Comparison of ENCODE assay signal across 27 mouse cellular contexts in the genomic region with DNA sequence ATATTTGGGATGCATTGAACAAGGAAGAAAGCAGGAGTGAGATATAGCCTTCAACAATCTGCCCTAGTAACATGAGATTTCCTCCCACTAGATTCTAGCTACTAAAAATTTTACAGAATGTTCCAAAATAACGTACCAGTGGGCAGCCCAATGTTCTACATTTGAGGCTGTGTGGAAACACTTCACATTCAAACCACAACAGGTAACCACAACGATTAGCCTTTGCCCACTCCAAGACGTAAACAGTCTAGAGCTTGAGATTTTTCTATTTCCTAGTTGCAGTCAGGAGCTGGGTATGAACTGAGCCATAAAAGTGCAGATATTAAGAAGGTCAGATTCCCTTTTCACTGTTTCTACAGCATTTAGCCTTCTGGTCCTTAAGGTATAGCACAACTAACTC. TPM values are rescaled to one million over a fixed set of nuclear protein-coding genes. Genes with fewer than 3 reads are reported as not detected.
DNase-seq lines count a peak whose midpoint lies in the region; ATAC-seq lines count a peak whose summit lies in the region.
"Had no signal": no experiment of that assay in that cellular context is flagged by ENCODE, and none has a peak within 500 bp of the region (broad histone marks: within the 10 kb centered on the region; RNA-seq: fewer than 3 reads in every experiment).

No protein-coding gene starts in this region.

- intact Hi-C loops in heart, postnatal 14 days (cut with DNase I) = no loop called here

- peaks cover 23% of the 10 kb centered on the region for H3K4me1 ChIP-seq in heart, embryonic 13.5 days
- peaks cover 9% of the 10 kb centered on the region; the same call in 1 of the 2 replicates for H3K4me1 ChIP-seq in intestine, embryonic 15.5 days (replicated peaks)
- H3K4me1 ChIP-seq: forebrain, embryonic 15.5 days; midbrain, embryonic 10.5 days had no signal

- no peaks in the 10 kb centered on the region for H3K27me3 ChIP-seq in heart, embryonic 13.5 days (replicated peaks)
- no peaks in the 10 kb centered on the region for H3K27me3 ChIP-seq in intestine, embryonic 15.5 days (replicated peaks)
- H3K27me3 ChIP-seq: embryonic facial prominence, embryonic 15.5 days; forebrain, embryonic 15.5 days; liver, embryonic 15.5 days; lung, embryonic 15.5 days; stomach, embryonic 15.5 days had no signal

- no peak overlapping the region for H3K9ac ChIP-seq in heart, embryonic 13.5 days
- H3K9ac ChIP-seq in intestine, embryonic 15.5 days = no peak overlapping the region
- H3K9ac ChIP-seq: embryonic facial prominence, embryonic 15.5 days; forebrain, embryonic 15.5 days; liver, embryonic 15.5 days; lung, embryonic 15.5 days; stomach, embryonic 15.5 days had no signal

- no peak for DNase-seq in heart, postnatal 14 days
- peak; percentile 42 for DNase-seq in CD4-positive helper T cell, adult 2 months (ENCODE audit: low read depth, low spot score)
- peak; percentile 61 for DNase-seq in induced T-regulatory cell, adult 2 months (ENCODE audit: low read depth)
- no peak for DNase-seq in adrenal gland, adult 2 months
- no peak for DNase-seq in cerebellum, adult 8-10 months
- DNase-seq: adrenal gland, postnatal 36 days; cerebellum, adult 11-12 months; cerebellum, postnatal 25 days; embryo, embryonic 11 days; gastrocnemius, postnatal 14 days; kidney, adult 18-20 months; kidney, postnatal 10 days; liver; lung, postnatal 4 days; right cerebral cortex, postnatal 4 days; thymus, adult 2 months had no signal

- no peak overlapping the region for H3K4me2 ChIP-seq in heart, embryonic 13.5 days
- no peak overlapping the region for H3K4me2 ChIP-seq in intestine, embryonic 15.5 days (replicated peaks)
- H3K4me2 ChIP-seq: embryonic facial prominence, embryonic 15.5 days; forebrain, embryonic 15.5 days; liver, embryonic 15.5 days; lung, embryonic 15.5 days; stomach, embryonic 15.5 days had no signal

- no peak overlapping the region for H3K4me3 ChIP-seq in heart, embryonic 13.5 days
- H3K4me3 ChIP-seq in intestine, embryonic 15.5 days (replicated peaks) = no peak overlapping the region
- H3K4me3 ChIP-seq: embryonic facial prominence, embryonic 15.5 days; forebrain, embryonic 15.5 days; limb, embryonic 10.5 days; liver, embryonic 15.5 days; lung, embryonic 15.5 days; midbrain, embryonic 10.5 days; stomach, embryonic 15.5 days had no signal

- peaks cover 39% of the 10 kb centered on the region for H3K36me3 ChIP-seq in heart, embryonic 13.5 days
- 0 out of 2 replicates have a peak, but pooled peaks cover 5% of the 10 kb centered on the region for H3K36me3 ChIP-seq in intestine, embryonic 15.5 days

- no peak for ATAC-seq in heart, embryonic 13.5 days (ENCODE audit: extremely low read depth, insufficient number of reproducible peaks, low FRiP score, low TSS enrichment)
- peak; percentile 58 for ATAC-seq in activated CD4-positive, CD25-positive, alpha-beta regulatory T cell, adult 4 months
- ATAC-seq in intestine, embryonic 15.5 days = no peak
- ATAC-seq: forebrain, embryonic 15.5 days; hindbrain, postnatal 0 days had no signal

- H3K27ac ChIP-seq in heart, embryonic 13.5 days (replicated peaks) = peak overlapping the region; percentile 46
- no peak overlapping the region for H3K27ac ChIP-seq in intestine, embryonic 15.5 days
- H3K27ac ChIP-seq: embryonic facial prominence, embryonic 15.5 days; forebrain, embryonic 15.5 days; hindbrain, postnatal 0 days; limb, embryonic 10.5 days; liver, embryonic 15.5 days; lung, embryonic 15.5 days; midbrain, embryonic 10.5 days; stomach, embryonic 15.5 days had no signal

- peaks cover 7% of the 10 kb centered on the region for H3K9me3 ChIP-seq in heart, embryonic 13.5 days
- H3K9me3 ChIP-seq in intestine, embryonic 15.5 days = no peaks in the 10 kb centered on the region
- H3K9me3 ChIP-seq: limb, embryonic 10.5 days; liver, embryonic 15.5 days had no signal

- 86% methylated on average over 3 of the region's 3 CpGs for WGBS in heart, embryonic 13.5 days
- 86% methylated on average over 3 of the region's 3 CpGs for WGBS in intestine, embryonic 15.5 days

RNA-seq across cellular contexts. Expression of a gene that starts 56.5 kb away (rescaled TPM):
- 17.9 and 19.6 TPM in 2 replicates for polyA plus RNA-seq in heart, embryonic 13.5 days (2015; fragmentation: Nextera tagmentation; extraction: Ambion mirVana)
- total RNA-seq in heart, postnatal 14 days (2021) = 10 to 100 TPM; 25.6 to 26.0 TPM
- polyA plus RNA-seq in activated CD4-positive, CD25-positive, alpha-beta regulatory T cell, adult 4 months (2017; shearing (Covaris generic)) = 10 to 100 TPM; 42.4 to 46.4 TPM
- total RNA-seq in adrenal gland, adult 2 months (2021) = 10 to 100 TPM; 19.8 to 25.1 TPM
- 3.2 and 6.2 TPM in 2 replicates for polyA plus RNA-seq in adrenal gland, adult 2 months (2012; rRNA removed)
- polyA plus RNA-seq in intestine, embryonic 15.5 days (2015; fragmentation: Nextera tagmentation; extraction: Ambion mirVana) = 27.2 and 29.0 TPM in 2 replicates

Comparison
In these comparisons a context has a peak if more than half of its experiments do, and no peak if none do; other contexts are left out.
1. DNase-seq: peak in CD4-positive helper T cell, adult 2 months (single experiment) and induced T-regulatory cell, adult 2 months (single experiment); none in heart, postnatal 14 days (0 of 2), adrenal gland, adult 2 months (single experiment) and cerebellum, adult 8-10 months (single experiment).